Mouse (Mus musculus) intestine, embryonic 16.5 days (tissue): ENCODE results near the gene Pum1. TPM values are rescaled to one million over a fixed set of nuclear protein-coding genes. Genes with fewer than 3 reads are reported as not detected.

Experiments
- ATAC-seq: fragments of 200-750 bp; cut with Nextera tagmentation; 2 replicates; pipeline ENCODE4 v1.8.0; 2017; ENCODE audit warnings: moderate TSS enrichment, moderate library complexity
- H3K27ac ChIP-seq: fragments of 300-500 bp; sonication (generic); 2 replicates; pipeline ENCODE4 v1.5.1; 2014; ENCODE audit warnings: mild to moderate bottlenecking, low read length
- H3K27me3 ChIP-seq: fragments of 300-500 bp; sonication (generic); replicated peaks from 2 replicates; pipeline ENCODE4 v1.6.1; 2014; ENCODE audit warnings: low read length, control low read depth, mixed read lengths; ENCODE audit not compliant: control insufficient read depth, insufficient read depth
- H3K36me3 ChIP-seq: fragments of 300-500 bp; sonication (generic); 2 replicates; pipeline ENCODE4 v1.6.1; 2014; ENCODE audit warnings: low read length, control low read depth; ENCODE audit not compliant: control insufficient read depth, insufficient read depth
- H3K4me1 ChIP-seq: fragments of 300-500 bp; sonication (generic); 2 replicates; pipeline ENCODE4 v1.6.1; 2014; ENCODE audit warnings: low read length, control low read depth, mixed read lengths; ENCODE audit not compliant: control insufficient read depth, insufficient read depth
- H3K4me2 ChIP-seq: fragments of 300-500 bp; sonication (generic); 2 replicates; pipeline ENCODE4 v1.6.1; 2014; ENCODE audit warnings: low read depth, low read length, control low read depth
- H3K4me3 ChIP-seq: fragments of 300-500 bp; sonication (generic); 2 replicates; pipeline ENCODE4 v1.5.1; 2014; ENCODE audit warnings: mild to moderate bottlenecking, low read length
- H3K9ac ChIP-seq: fragments of 300-500 bp; sonication (generic); 2 replicates; pipeline ENCODE4 v1.6.1; 2014; ENCODE audit warnings: low read depth, low read length
- H3K9me3 ChIP-seq: fragments of 300-500 bp; sonication (generic); 2 replicates; pipeline ENCODE4 v1.6.1; 2016; ENCODE audit warnings: low read length, control low read depth; ENCODE audit not compliant: control insufficient read depth
- WGBS: fragments of 180-500 bp; shearing (Covaris S2); extraction: QIAGEN DNeasy Blood & Tissue Kit; methylation state at CpG from one replicate; pipeline ENCODE4 v1.1.7; 2014; 5-methylcytosine and 5-hydroxymethylcytosine counted together
- polyA plus RNA-seq: library from polyadenylated mRNA; unstranded; fragments of >200 nt; fragmentation: Nextera tagmentation; extraction: Ambion mirVana; gene quantifications from 2 replicates; pipeline ENCODE4 v1.2.1, GENCODE M21; 2015

Gene Pum1
- polyA plus RNA-seq, 1 experiment from 2014 or later, result 60.8 TPM

DNA sequence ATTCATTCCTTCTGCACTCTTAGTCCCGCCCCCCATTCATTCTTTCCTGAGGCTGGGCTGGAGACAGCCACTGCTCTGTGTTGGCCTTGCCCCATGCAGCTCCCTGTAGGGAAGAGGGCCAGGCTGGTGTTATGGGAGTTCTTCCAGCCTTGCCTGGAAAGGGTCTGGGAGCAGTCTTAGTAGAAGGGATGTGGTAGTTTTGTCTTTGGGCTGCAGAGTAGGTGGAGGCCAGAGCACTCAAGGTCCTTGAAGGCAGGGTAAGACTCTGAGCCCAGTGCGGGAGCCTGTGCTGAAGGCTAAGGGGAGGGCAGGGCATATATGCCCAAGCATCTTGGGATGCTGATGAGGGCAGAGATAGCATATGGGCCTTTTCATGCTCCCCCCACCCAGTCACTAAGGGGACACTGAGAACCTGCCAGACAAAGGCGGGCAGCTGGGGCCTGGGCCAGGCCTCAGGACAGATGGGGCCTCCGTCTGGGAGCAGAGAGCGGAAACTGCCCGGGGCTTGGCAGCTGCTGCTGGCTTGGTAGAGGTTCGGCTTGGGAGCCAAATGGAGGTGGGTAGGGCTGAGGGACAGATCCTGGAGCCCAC is 141.7 kb downstream of the Pum1 start:
- Histone ChIP-seq H3K4me1 (peaks cover 19% of the 10 kb centered on the region), H3K27ac (peak overlapping the region; percentile 26), H3K4me2 (no peak overlapping the region), H3K9me3 (no peaks in the 10 kb centered on the region), H3K27me3 (no peaks in the 10 kb centered on the region), H3K4me3 (no peak overlapping the region), H3K9ac (peak overlapping the region; percentile 44), H3K36me3 (no peaks in the 10 kb centered on the region)
- 68% methylated on average over 7 of the region's 7 CpGs for WGBS
- ATAC-seq, result peak; percentile 21; the same call in 1 of the 2 replicates

DNA sequence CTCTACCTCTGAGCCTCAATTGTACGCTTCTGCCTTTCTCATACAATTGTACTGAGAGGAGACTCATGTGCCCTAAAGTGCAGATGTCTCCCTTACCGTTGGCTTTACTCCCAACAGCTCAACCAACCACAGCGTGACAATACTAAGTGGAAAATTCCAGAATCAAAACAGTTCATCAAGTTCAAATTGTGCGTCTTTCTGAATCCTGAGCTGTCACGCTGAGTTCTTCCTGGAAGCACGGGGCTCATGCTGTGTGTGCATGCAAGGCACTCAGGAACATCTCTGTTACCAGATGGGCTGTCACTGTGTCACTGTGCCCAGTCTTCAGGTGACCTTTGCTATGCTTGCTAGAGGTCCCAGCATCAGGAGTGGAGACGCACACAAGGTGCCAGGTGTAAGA is 142.6 kb downstream of the Pum1 start:
- no peak for ATAC-seq
- WGBS, result 67% methylated on average over 7 of the region's 7 CpGs
- no peaks in the 10 kb centered on the region for H3K36me3 ChIP-seq
- no peak overlapping the region for H3K9ac ChIP-seq
- peaks cover 17% of the 10 kb centered on the region for H3K4me1 ChIP-seq
- H3K27me3 ChIP-seq, result no peaks in the 10 kb centered on the region
- no peaks in the 10 kb centered on the region for H3K9me3 ChIP-seq
- H3K27ac ChIP-seq, result no peak overlapping the region
- no peak overlapping the region for H3K4me2 ChIP-seq
- H3K4me3 ChIP-seq, result no peak overlapping the region

- 91% methylated on average over 9 of the region's 9 CpGs for WGBS
- Histone ChIP-seq H3K27me3 (no peaks in the 10 kb centered on the region), H3K36me3 (no peaks in the 10 kb centered on the region), H3K9me3 (no peaks in the 10 kb centered on the region), H3K4me2 (no peak overlapping the region), H3K4me3 (no peak overlapping the region), H3K4me1 (peaks cover 13% of the 10 kb centered on the region; the same call in 1 of the 2 replicates), H3K27ac (no peak overlapping the region), H3K9ac (no peak overlapping the region)
- no peak for ATAC-seq
Measured at GRCm38 (mm10) chr4:130806746-130807145, 143.6 kb downstream of the Pum1 start.

GRCm38 (mm10) chr4:130809784-130810183 is 146.7 kb downstream of the Pum1 start:
- WGBS, result 70% methylated on average over 5 of the region's 5 CpGs
- Histone ChIP-seq H3K9me3 (no peaks in the 10 kb centered on the region), H3K36me3 (no peaks in the 10 kb centered on the region), H3K4me1 (0 out of 2 replicates have a peak, but pooled peaks cover 3% of the 10 kb centered on the region), H3K9ac (no peak overlapping the region), H3K4me3 (no peak overlapping the region), H3K4me2 (no peak overlapping the region), H3K27ac (no peak overlapping the region), H3K27me3 (no peaks in the 10 kb centered on the region)
- no peak for ATAC-seq

DNA sequence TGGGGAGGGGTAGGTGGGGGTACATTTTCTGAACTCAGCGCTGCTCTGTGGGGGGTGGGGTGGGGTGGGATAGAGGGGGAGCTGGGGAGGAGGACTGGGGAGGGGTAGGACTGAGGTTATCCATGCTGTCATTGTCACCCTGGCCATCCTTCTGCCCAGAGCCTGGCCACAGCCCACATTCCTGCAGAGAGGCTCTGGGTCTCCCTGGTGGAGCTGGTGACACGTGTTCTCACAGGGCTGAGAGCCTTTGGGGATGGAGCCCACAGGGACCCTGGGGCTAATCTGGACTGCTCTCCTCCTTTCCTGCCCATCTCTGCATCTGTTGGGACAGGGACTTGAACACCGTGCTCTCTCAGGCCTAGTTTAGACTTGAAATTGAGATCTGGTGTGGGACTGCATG is 147.7 kb downstream of the Pum1 start:
- no peak overlapping the region for H3K27ac ChIP-seq
- no peak overlapping the region for H3K9ac ChIP-seq
- H3K4me2 ChIP-seq, result no peak overlapping the region
- H3K9me3 ChIP-seq, result no peaks in the 10 kb centered on the region
- ATAC-seq, result no peak
- no peak overlapping the region for H3K4me3 ChIP-seq
- WGBS, result 53% methylated on average over 3 of the region's 3 CpGs
- no peaks in the 10 kb centered on the region for H3K36me3 ChIP-seq
- no peaks in the 10 kb centered on the region for H3K27me3 ChIP-seq
- H3K4me1 ChIP-seq, result no peaks in the 10 kb centered on the region

- H3K27ac ChIP-seq, result no peak overlapping the region
- no peak for ATAC-seq
- no peak overlapping the region for H3K9ac ChIP-seq
- H3K4me3 ChIP-seq, result no peak overlapping the region
- no peak overlapping the region for H3K4me2 ChIP-seq
- 67% methylated on average over 7 of the region's 7 CpGs for WGBS
- no peaks in the 10 kb centered on the region for H3K9me3 ChIP-seq
- no peaks in the 10 kb centered on the region for H3K4me1 ChIP-seq
- no peaks in the 10 kb centered on the region for H3K36me3 ChIP-seq
- H3K27me3 ChIP-seq, result no peaks in the 10 kb centered on the region
Measured at GRCm38 (mm10) chr4:130811385-130811784, 148.3 kb downstream of the Pum1 start.

GRCm38 (mm10) chr4:130813958-130814357 is 150.8 kb downstream of the Pum1 start:
- Histone ChIP-seq H3K27me3 (no peaks in the 10 kb centered on the region), H3K9me3 (no peaks in the 10 kb centered on the region), H3K9ac (no peak overlapping the region), H3K27ac (no peak overlapping the region), H3K4me3 (no peak overlapping the region), H3K4me2 (no peak overlapping the region), H3K4me1 (no peaks in the 10 kb centered on the region), H3K36me3 (no peaks in the 10 kb centered on the region)
- no peak for ATAC-seq
- 67% methylated on average over 2 of the region's 2 CpGs for WGBS

DNA sequence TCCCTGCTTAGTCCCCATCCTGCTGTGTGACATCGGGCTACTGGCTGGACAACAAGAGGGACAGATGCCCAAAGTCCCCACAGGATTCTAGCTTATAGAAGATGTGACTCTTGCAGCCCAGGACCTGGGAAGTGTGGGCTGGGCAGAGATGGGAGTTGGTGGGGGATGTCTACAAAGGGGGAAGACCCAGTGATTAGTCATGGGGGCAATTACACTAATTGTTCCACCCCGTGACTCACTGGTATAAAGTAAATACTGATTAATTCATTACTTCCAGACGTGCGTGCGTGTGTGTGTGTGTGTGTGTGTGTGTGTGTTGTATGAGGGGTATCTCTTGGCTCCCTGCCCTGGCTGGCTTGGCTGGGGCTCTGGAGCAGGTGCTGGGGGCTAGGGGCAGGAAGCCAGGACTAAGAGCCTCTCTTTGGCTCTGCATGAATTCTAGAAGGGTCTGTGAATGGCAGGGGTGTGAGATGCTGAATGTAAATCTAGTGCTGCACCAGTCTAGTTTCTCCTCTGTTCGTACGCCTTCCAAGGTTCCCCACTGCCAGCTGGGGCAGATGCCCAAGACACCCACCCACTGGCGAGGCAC is 151.7 kb downstream of the Pum1 start:
- Histone ChIP-seq H3K4me1 (no peaks in the 10 kb centered on the region), H3K9ac (no peak overlapping the region), H3K9me3 (no peaks in the 10 kb centered on the region), H3K4me3 (no peak overlapping the region), H3K27ac (no peak overlapping the region), H3K4me2 (no peak overlapping the region), H3K27me3 (no peaks in the 10 kb centered on the region), H3K36me3 (no peaks in the 10 kb centered on the region)
- 56% methylated on average over 8 of the region's 8 CpGs for WGBS
- ATAC-seq, result no peak

DNA sequence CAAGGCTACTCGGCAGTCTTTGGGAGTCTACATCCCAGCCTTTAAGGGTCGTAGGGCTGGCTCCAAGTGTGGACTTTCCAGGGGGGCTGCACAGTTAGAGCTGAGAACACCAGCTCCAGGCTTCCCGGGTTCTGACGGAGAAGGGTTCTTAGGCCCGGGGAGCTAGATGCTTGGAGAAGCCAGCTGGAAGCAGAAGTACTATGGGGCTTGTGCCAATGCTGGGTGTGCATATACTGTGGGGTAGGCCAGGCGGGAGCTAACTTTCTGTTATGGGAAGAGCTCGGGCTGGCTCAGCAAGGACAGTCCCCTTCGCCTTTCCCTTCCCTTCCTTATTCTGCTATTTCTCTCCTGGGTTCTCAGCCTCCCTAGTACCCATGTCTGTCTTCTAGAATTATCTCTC is 152.7 kb downstream of the Pum1 start:
- Histone ChIP-seq H3K9ac (no peak overlapping the region), H3K27me3 (no peaks in the 10 kb centered on the region), H3K9me3 (no peaks in the 10 kb centered on the region), H3K36me3 (no peaks in the 10 kb centered on the region), H3K4me2 (no peak overlapping the region), H3K27ac (no peak overlapping the region), H3K4me3 (no peak overlapping the region), H3K4me1 (no peaks in the 10 kb centered on the region)
- ATAC-seq, result no peak
- WGBS, result 82% methylated on average over 8 of the region's 8 CpGs

DNA sequence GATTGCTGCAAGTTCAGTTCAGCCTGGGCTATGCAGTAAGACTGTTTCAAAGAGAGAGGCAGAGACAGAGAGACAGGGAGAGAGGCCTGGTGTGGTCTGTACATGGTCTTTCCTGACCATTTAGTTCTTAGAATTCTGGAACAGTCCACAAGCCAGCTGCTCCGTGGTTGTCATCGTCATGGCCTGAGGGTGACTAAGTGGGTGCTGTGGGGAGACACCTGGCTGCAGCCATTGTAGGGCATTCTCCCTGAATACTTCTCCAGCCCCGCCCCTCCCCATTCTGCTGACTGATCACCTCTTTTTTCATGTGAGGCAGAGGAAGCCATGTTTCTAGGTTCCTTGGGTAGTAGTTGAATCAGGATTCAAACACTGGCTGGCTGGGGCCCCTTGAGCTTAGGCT is 156.7 kb downstream of the Pum1 start:
- Histone ChIP-seq H3K4me1 (no peaks in the 10 kb centered on the region), H3K9me3 (no peaks in the 10 kb centered on the region), H3K4me3 (no peak overlapping the region), H3K27me3 (no peaks in the 10 kb centered on the region), H3K36me3 (no peaks in the 10 kb centered on the region), H3K4me2 (no peak overlapping the region), H3K27ac (no peak overlapping the region), H3K9ac (no peak overlapping the region)
- WGBS, result 80% methylated on average over 3 of the region's 3 CpGs
- no peak for ATAC-seq
